Mouse (Mus musculus): ENCODE results near the gene Rgl2.
A peak's percentile ranks its signal among the peaks of the same experiment; 100 is the strongest.

The Rgl2 gene

DNA sequence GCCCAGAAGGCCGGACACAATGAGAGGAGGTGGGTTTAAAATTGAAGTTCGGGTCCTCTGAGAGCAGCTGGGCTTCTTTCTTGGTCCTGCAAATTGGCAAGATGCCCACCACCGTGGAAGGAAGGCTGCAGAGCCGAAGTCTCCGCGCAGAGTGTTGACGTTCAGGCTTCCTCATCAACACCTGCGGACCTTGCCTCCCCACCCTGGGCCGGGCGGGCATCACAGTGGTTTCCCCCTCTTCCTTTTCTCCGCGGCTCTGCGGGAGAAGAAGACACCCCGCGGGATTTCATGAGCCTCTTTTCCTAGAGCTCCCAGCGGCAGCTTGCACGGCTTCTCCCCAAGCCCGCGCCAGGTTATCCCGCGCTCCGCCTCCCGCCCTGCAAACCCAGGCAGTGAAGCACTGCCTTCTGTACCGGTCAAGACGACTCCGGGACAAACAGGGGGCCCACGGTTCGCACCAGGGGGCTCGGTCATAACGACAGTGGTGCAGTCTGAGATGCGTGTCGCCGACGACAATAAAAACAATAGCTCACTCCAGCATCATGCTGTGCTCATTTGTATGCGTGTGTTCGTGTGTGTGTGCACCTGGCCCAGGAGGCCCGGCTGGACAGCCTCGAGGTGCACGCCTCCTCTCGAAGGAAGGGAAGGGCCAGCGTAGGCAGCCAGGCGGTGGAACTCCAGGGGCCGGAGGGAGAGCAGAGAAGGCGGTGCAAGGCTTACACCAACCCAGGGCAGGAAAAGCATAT lies 20.8 kb upstream of the Rgl2 start:
- DNase-seq (ENCODE audit: low spot score), result no peak

GRCm38 (mm10) chr17:33909077-33909868 lies 20.1 kb upstream of the Rgl2 start, which contains the start of gene Daxx:
TSS of gene Daxx (plus strand) at chr17:33909414.
- DNase-seq (ENCODE audit: low spot score), result peak; percentile 95

DNA sequence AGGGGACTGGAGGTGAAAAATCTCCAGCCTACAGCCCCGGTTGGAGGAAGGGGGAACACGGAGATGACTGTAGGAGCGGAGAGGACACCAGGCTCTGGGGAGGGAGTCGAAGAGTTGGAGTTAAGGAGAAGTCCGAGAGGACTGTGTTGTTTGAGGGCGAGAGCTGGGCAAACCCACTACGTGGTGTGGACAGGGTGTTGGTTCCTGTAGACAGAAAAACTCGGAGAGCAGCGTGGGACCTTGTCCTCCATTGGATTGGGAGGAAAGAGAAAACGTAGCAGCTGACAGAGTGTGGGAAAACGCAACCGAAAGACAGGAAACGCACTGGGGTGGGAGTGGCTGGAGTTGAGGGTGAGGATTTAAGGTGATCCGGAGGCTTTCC lies 19.5 kb upstream of the Rgl2 start:
- no peak for DNase-seq (ENCODE audit: low spot score)

GRCm38 (mm10) chr17:33910346-33911051 lies 18.8 kb upstream of the Rgl2 start:
- no peak for DNase-seq (ENCODE audit: low spot score)

GRCm38 (mm10) chr17:33911052-33911812 lies 18.1 kb upstream of the Rgl2 start:
- no peak for DNase-seq (ENCODE audit: low spot score)

GRCm38 (mm10) chr17:33911813-33912414 lies 17.4 kb upstream of the Rgl2 start:
- DNase-seq (ENCODE audit: low spot score), result no peak

- DNase-seq (ENCODE audit: low spot score), result no peak
Observed at GRCm38 (mm10) chr17:33913264-33913663, 16.1 kb upstream of the Rgl2 start.

GRCm38 (mm10) chr17:33913905-33914304 lies 15.4 kb upstream of the Rgl2 start:
- DNase-seq (ENCODE audit: low spot score), result no peak

DNA sequence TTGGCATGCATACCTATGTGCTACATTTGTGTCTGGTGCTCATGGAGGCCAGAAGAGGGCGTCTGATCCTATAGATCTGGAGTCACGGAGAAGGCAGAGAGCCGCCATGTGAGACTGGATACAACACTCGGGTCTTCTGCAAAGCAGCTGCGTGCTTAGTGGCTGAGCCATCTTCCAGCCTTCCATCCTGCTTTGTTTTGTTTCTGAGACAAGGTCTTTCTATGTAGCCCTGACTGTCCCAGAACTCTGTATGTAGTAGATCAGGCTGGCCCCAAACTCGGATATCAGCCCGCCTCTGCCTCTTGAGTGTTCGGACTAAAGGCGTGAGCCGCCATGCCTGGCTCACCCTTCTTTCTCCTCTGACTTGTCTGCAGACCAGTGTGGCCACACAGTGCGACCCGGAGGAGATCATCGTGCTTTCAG lies 14.4 kb upstream of the Rgl2 start:
- DNase-seq (ENCODE audit: low spot score), result no peak

DNA sequence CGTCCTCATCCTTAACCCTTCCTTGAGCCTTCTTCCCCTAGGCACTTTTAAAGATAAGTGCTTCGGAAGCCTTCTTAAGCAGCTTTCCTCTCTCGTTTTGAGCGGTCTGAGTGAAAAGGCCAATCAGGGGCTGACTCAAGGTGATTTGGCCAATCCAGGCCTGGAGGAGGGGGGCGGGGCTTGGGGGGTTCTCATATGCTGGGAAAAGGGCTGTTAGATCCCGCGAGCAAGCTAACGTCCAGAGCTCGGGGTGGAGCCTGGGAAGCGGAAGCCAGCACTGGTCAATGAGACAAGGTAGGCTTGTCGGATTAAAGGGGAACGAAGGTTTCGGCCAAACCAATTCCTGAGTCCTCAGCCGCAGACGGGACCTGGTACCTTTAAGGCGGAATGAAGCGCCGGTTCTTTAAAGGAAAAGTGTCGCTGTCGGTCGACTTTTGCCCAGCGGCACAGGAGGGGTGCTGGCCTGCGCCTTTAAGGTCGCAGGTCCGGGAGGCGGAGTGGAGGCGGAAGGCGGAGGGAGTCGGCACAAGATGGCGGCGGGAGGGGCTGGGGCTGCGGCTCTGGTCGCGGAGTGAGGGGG lies 13.6 kb upstream of the Rgl2 start, which contains the start of the genes Tapbp and Zbtb22:
Gene Tapbp, plus strand, starts transcription at position 229 of the 580 bp plus-strand sequence.
Gene Zbtb22, plus strand, starts transcription at position 234 of the 580 bp plus-strand sequence.
- DNase-seq (ENCODE audit: low spot score), result peak; percentile 90

GRCm38 (mm10) chr17:33916294-33916693 lies 13.0 kb upstream of the Rgl2 start:
- no peak for DNase-seq (ENCODE audit: low spot score)

- no peak for DNase-seq (ENCODE audit: low spot score)
Observed at GRCm38 (mm10) chr17:33916847-33917655, 12.3 kb upstream of the Rgl2 start.

GRCm38 (mm10) chr17:33917656-33918292 lies 11.6 kb upstream of the Rgl2 start:
- no peak for DNase-seq (ENCODE audit: low spot score)

GRCm38 (mm10) chr17:33918293-33919203 lies 10.8 kb upstream of the Rgl2 start:
- DNase-seq (ENCODE audit: low spot score), result no peak

DNA sequence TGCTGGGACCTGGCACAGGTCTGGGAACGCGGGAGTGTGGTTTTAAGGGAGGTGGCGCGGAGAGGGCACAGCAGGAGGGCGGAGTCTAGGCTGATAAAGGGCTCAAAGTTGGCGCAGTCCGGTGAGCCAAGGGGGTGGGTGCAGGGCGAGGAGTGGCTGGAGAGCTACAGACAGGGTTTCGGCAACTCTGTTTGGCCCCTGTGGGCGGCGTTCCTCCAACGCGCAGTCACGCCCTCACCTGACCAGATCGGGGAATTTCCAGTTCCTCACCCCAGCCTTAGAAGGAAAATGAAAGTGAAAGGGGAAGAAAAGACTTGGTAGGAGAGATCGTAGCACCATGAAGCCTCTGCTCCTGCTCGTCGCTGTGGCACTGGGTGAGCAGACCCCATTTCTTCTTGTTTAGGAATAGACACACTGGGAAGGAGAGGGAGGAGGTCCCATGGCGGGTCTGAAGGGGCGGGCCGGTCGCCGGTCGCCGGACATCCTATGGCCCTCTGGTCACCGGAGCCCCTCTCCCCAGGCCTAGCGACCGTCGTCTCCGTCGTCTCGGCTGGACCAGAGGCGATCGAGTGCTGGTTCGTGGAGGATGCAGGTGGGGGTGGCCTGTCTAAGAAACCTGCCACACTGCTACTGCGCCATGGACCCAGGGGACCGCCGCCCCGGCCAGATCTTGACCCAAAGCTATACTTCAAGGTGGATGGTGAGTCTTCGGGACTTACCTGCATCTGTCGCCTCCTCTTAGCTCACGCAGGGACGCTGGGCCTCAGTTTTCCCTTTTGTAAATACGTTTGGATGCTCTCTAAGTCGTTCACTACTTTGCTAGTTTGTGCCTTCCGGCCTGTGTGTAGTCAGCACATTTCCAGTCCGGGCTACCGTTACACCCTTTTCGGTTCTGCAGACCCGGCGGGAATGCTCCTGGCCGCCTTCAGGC lies 9.7 kb upstream of the Rgl2 start:
- peak; percentile 77 for DNase-seq (ENCODE audit: low spot score)

DNA sequence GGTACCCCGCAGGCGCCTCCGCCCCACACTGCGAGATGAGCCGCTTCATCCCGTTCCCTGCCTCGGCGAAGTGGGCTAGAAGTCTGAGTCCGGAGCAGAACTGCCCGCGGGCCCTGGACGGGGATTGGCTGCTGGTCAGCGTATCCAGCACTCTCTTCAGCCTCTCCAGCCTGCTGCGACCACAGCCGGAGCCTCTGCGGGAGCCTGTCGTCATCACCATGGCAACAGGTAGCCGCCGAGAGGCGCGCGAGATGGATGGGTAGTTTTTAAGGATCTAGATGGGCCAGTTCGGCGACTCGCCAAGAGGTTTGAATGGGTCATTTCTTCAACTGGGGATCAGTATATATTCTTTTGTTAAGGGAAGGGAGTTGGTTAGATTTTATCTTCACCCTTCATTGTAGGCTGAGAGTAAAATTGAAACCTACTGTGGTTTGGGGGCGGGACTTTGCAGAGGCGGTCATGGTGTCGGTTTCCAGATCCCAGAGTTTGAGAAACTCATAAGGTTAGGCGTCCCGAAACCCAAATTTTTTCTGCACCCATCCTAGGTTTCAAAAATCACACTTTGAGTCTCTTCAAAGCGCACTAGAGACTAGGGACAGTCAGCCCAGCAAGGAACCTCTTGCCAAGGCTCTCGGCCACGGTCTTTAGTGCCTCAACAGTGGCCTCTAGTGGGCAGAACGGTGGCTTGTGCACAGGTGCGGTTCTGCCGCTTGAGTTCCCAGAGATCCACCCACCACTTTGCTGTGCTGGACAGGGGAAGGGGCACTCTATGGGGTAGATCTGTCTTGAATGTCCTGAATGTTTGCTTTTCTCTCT lies 8.9 kb upstream of the Rgl2 start:
- DNase-seq (ENCODE audit: low spot score), result peak; percentile 84
